Mouse (Mus musculus) hindbrain, embryonic 12.5 days (tissue): ENCODE results near the gene Spo11. TPM values are rescaled to one million over a fixed set of nuclear protein-coding genes. Genes with fewer than 3 reads are reported as not detected.

Source experiments
- ATAC-seq: fragments of 200-750 bp; cut with Nextera tagmentation; 2 replicates; pipeline ENCODE4 v1.8.0; 2017; ENCODE audit warnings: moderate TSS enrichment; ENCODE audit not compliant: low FRiP score
- H3K27ac ChIP-seq: fragments of 300-500 bp; sonication (generic); 2 replicates; pipeline ENCODE4 v1.5.1; 2016; ENCODE audit warnings: mild to moderate bottlenecking
- H3K27me3 ChIP-seq: fragments of 300-500 bp; sonication (generic); 2 replicates; pipeline ENCODE4 v1.6.1; 2016; ENCODE audit warnings: mild to moderate bottlenecking
- H3K36me3 ChIP-seq: fragments of 300-500 bp; sonication (generic); 2 replicates; pipeline ENCODE4 v1.6.1; 2016; ENCODE audit warnings: mild to moderate bottlenecking
- H3K4me1 ChIP-seq: fragments of 300-500 bp; sonication (generic); 2 replicates; pipeline ENCODE4 v1.6.1; 2016
- H3K4me2 ChIP-seq: fragments of 300-500 bp; sonication (generic); replicated peaks from 2 replicates; pipeline ENCODE4 v1.6.1; 2016; ENCODE audit warnings: mild to moderate bottlenecking
- H3K4me3 ChIP-seq: fragments of 300-500 bp; sonication (generic); 2 replicates; pipeline ENCODE4 v1.5.1; 2016; ENCODE audit warnings: mild to moderate bottlenecking
- H3K9ac ChIP-seq: fragments of 300-500 bp; sonication (generic); 2 replicates; pipeline ENCODE4 v1.6.1; 2016; ENCODE audit warnings: mild to moderate bottlenecking, moderate library complexity
- H3K9me3 ChIP-seq: fragments of 300-500 bp; sonication (generic); replicated peaks from 2 replicates; pipeline ENCODE4 v1.6.1; 2016; ENCODE audit warnings: mild to moderate bottlenecking
- WGBS: fragments of 180-500 bp; shearing (Covaris S2); methylation state at CpG from one replicate; pipeline ENCODE4 v1.1.7; 2016; 5-methylcytosine and 5-hydroxymethylcytosine counted together
- polyA plus RNA-seq: library from polyadenylated mRNA; unstranded; fragments of >200 nt; fragmentation: Nextera tagmentation; extraction: Ambion mirVana; gene quantifications from 2 replicates; pipeline ENCODE4 v1.2.1, GENCODE M21; 2016

Gene Spo11
- polyA plus RNA-seq, 1 experiment from 2014 or later = 0.50 TPM

GRCm38 (mm10) chr2:173019322-173019721, 41.8 kb downstream of the Spo11 start:
- peak overlapping the region; percentile 33; the same call in 1 of the 2 replicates for H3K9ac ChIP-seq
- 12% methylated on average over 9 of the region's 9 CpGs for WGBS
- no peaks in the 10 kb centered on the region for H3K9me3 ChIP-seq
- peak overlapping the region; percentile 30 for H3K4me3 ChIP-seq
- H3K4me1 ChIP-seq = peaks cover 33% of the 10 kb centered on the region
- peaks cover 35% of the 10 kb centered on the region for H3K27me3 ChIP-seq
- H3K36me3 ChIP-seq = peaks cover 19% of the 10 kb centered on the region
- H3K4me2 ChIP-seq = peak overlapping the region; percentile 63
- no peak overlapping the region for H3K27ac ChIP-seq
- ATAC-seq = 0 out of 2 replicates have a peak, but pooled peaks have one; percentile 0

GRCm38 (mm10) chr2:173019790-173020189, 42.3 kb downstream of the Spo11 start:
- Histone ChIP-seq H3K9ac (peak overlapping the region; percentile 33; the same call in 1 of the 2 replicates), H3K4me2 (peak overlapping the region; percentile 63), H3K36me3 (peaks cover 14% of the 10 kb centered on the region), H3K27ac (no peak overlapping the region), H3K4me1 (peaks cover 38% of the 10 kb centered on the region), H3K4me3 (peak overlapping the region; percentile 30), H3K27me3 (peaks cover 35% of the 10 kb centered on the region), H3K9me3 (no peaks in the 10 kb centered on the region)
- peak; percentile 72 for ATAC-seq
- under 1% methylated on average over 29 of the region's 29 CpGs for WGBS

GRCm38 (mm10) chr2:173020430-173020829, 42.9 kb downstream of the Spo11 start, which contains the start of gene Rbm38:
Rbm38 (plus strand) TSS chr2:173020498.
- ATAC-seq = no peak
- H3K9ac ChIP-seq = peak within 1 kb of the TSS; percentile 33; the same call in 1 of the 2 replicates
- no peaks in the 10 kb centered on the region for H3K9me3 ChIP-seq
- H3K27ac ChIP-seq = no peak within 1 kb of the TSS
- H3K36me3 ChIP-seq = peaks cover 9% of the 10 kb centered on the region
- 28% methylated on average over 11 of the region's 11 CpGs for WGBS
- H3K27me3 ChIP-seq = peaks cover 35% of the 10 kb centered on the region
- peak within 1 kb of the TSS; percentile 82 for H3K4me3 ChIP-seq
- H3K4me2 ChIP-seq = peak within 1 kb of the TSS; percentile 90
- peaks cover 44% of the 10 kb centered on the region for H3K4me1 ChIP-seq

- WGBS = under 1% methylated on average over 46 of the region's 54 CpGs
- Histone ChIP-seq H3K36me3 (0 out of 2 replicates have a peak, but pooled peaks cover 3% of the 10 kb centered on the region), H3K9me3 (no peaks in the 10 kb centered on the region), H3K27ac (peak overlapping the region; percentile 76), H3K4me2 (peak overlapping the region; percentile 90), H3K9ac (peak overlapping the region; percentile 87), H3K4me3 (peak overlapping the region; percentile 82), H3K4me1 (peaks cover 55% of the 10 kb centered on the region), H3K27me3 (peaks cover 35% of the 10 kb centered on the region)
- ATAC-seq = peak; percentile 83
These were observed 44.1 kb downstream of the Spo11 start for GRCm38 (mm10) chr2:173021633-173022055.

- H3K9me3 ChIP-seq = no peaks in the 10 kb centered on the region
- peaks cover 59% of the 10 kb centered on the region for H3K4me1 ChIP-seq
- H3K36me3 ChIP-seq = 0 out of 2 replicates have a peak, but pooled peaks cover 3% of the 10 kb centered on the region
- peak overlapping the region; percentile 82 for H3K4me3 ChIP-seq
- peaks cover 34% of the 10 kb centered on the region for H3K27me3 ChIP-seq
- ATAC-seq = peak; percentile 47
- H3K4me2 ChIP-seq = peak overlapping the region; percentile 90
- peak overlapping the region; percentile 76 for H3K27ac ChIP-seq
- WGBS = under 1% methylated on average over 51 of the region's 51 CpGs
- peak overlapping the region; percentile 87 for H3K9ac ChIP-seq
These were observed 44.7 kb downstream of the Spo11 start for GRCm38 (mm10) chr2:173022056-173022681.

GRCm38 (mm10) chr2:173022813-173023212, 45.3 kb downstream of the Spo11 start:
- WGBS = 30% methylated on average over 10 of the region's 10 CpGs
- H3K27ac ChIP-seq = peak overlapping the region; percentile 17; the same call in 1 of the 2 replicates
- peaks cover 63% of the 10 kb centered on the region for H3K4me1 ChIP-seq
- H3K4me3 ChIP-seq = peak overlapping the region; percentile 82
- H3K36me3 ChIP-seq = 0 out of 2 replicates have a peak, but pooled peaks cover 3% of the 10 kb centered on the region
- peaks cover 29% of the 10 kb centered on the region for H3K27me3 ChIP-seq
- H3K4me2 ChIP-seq = peak overlapping the region; percentile 90
- no peak for ATAC-seq
- peak overlapping the region; percentile 87 for H3K9ac ChIP-seq
- H3K9me3 ChIP-seq = no peaks in the 10 kb centered on the region

GRCm38 (mm10) chr2:173023371-173023851, 45.9 kb downstream of the Spo11 start:
- peak overlapping the region; percentile 82 for H3K4me3 ChIP-seq
- no peak overlapping the region for H3K27ac ChIP-seq
- ATAC-seq = no peak
- no peaks in the 10 kb centered on the region for H3K9me3 ChIP-seq
- H3K27me3 ChIP-seq = peaks cover 24% of the 10 kb centered on the region
- H3K4me1 ChIP-seq = peaks cover 66% of the 10 kb centered on the region
- peaks cover 7% of the 10 kb centered on the region; the same call in 1 of the 2 replicates for H3K36me3 ChIP-seq
- WGBS = 85% methylated on average over 7 of the region's 7 CpGs
- H3K4me2 ChIP-seq = peak overlapping the region; percentile 90
- H3K9ac ChIP-seq = peak overlapping the region; percentile 87; the same call in 1 of the 2 replicates

GRCm38 (mm10) chr2:173023966-173024365, 46.5 kb downstream of the Spo11 start:
- WGBS = 77% methylated on average over 4 of the region's 4 CpGs
- no peak for ATAC-seq
- Histone ChIP-seq H3K9ac (0 out of 2 replicates have a peak overlapping the region, but pooled peaks have one; percentile 14), H3K27me3 (peaks cover 18% of the 10 kb centered on the region), H3K9me3 (no peaks in the 10 kb centered on the region), H3K4me2 (peak overlapping the region; percentile 90), H3K4me3 (peak overlapping the region; percentile 82), H3K4me1 (peaks cover 63% of the 10 kb centered on the region), H3K27ac (no peak overlapping the region), H3K36me3 (peaks cover 13% of the 10 kb centered on the region)

GRCm38 (mm10) chr2:173024392-173024791, 46.9 kb downstream of the Spo11 start:
- H3K4me2 ChIP-seq = peak overlapping the region; percentile 90
- ATAC-seq = no peak
- no peak overlapping the region for H3K27ac ChIP-seq
- H3K27me3 ChIP-seq = peaks cover 14% of the 10 kb centered on the region
- peaks cover 62% of the 10 kb centered on the region for H3K4me1 ChIP-seq
- 73% methylated on average over 8 of the region's 8 CpGs for WGBS
- peaks cover 17% of the 10 kb centered on the region for H3K36me3 ChIP-seq
- H3K4me3 ChIP-seq = peak overlapping the region; percentile 11; the same call in 1 of the 2 replicates
- H3K9me3 ChIP-seq = no peaks in the 10 kb centered on the region
- peak overlapping the region; percentile 29; the same call in 1 of the 2 replicates for H3K9ac ChIP-seq

GRCm38 (mm10) chr2:173024938-173025337, 47.4 kb downstream of the Spo11 start:
- peaks cover 59% of the 10 kb centered on the region for H3K4me1 ChIP-seq
- peak overlapping the region; percentile 90 for H3K4me2 ChIP-seq
- WGBS = 10% methylated on average over 4 of the region's 4 CpGs
- no peaks in the 10 kb centered on the region for H3K9me3 ChIP-seq
- peak overlapping the region; percentile 29 for H3K9ac ChIP-seq
- peaks cover 9% of the 10 kb centered on the region for H3K27me3 ChIP-seq
- H3K27ac ChIP-seq = peak overlapping the region; percentile 40
- H3K36me3 ChIP-seq = peaks cover 19% of the 10 kb centered on the region
- H3K4me3 ChIP-seq = peak overlapping the region; percentile 3; the same call in 1 of the 2 replicates
- no peak for ATAC-seq

GRCm38 (mm10) chr2:173026286-173026685, 48.8 kb downstream of the Spo11 start:
- Histone ChIP-seq H3K9ac (peak overlapping the region; percentile 47; the same call in 1 of the 2 replicates), H3K4me1 (peaks cover 54% of the 10 kb centered on the region), H3K27ac (peak overlapping the region; percentile 12; the same call in 1 of the 2 replicates), H3K36me3 (peaks cover 32% of the 10 kb centered on the region), H3K4me2 (0 out of 2 replicates have a peak overlapping the region, but pooled peaks have one; percentile 4), H3K27me3 (no peaks in the 10 kb centered on the region), H3K9me3 (no peaks in the 10 kb centered on the region), H3K4me3 (no peak overlapping the region)
- ATAC-seq = no peak
- WGBS = 76% methylated on average over 5 of the region's 5 CpGs

GRCm38 (mm10) chr2:173026688-173027131, 49.2 kb downstream of the Spo11 start:
- Histone ChIP-seq H3K9me3 (no peaks in the 10 kb centered on the region), H3K27me3 (no peaks in the 10 kb centered on the region), H3K4me3 (no peak overlapping the region; the same call in 1 of the 2 replicates), H3K4me2 (no peak overlapping the region; the same call in 1 of the 2 replicates), H3K27ac (peak overlapping the region; percentile 12; the same call in 1 of the 2 replicates), H3K9ac (0 out of 2 replicates have a peak overlapping the region, but pooled peaks have one; percentile 47), H3K36me3 (peaks cover 36% of the 10 kb centered on the region), H3K4me1 (peaks cover 54% of the 10 kb centered on the region)
- no peak for ATAC-seq
- 88% methylated on average over 3 of the region's 3 CpGs for WGBS
